Mouse (Mus musculus): ENCODE data around the gene Parp11. TPM values are rescaled to one million over a fixed set of nuclear protein-coding genes. Genes with fewer than 3 reads are reported as not detected.

The Parp11 gene
- total RNA-seq (2015) (11.0 and 11.7 TPM in 2 replicates), total RNA-seq (2017) (19.1 and 25.2 TPM in 2 replicates)

DNA sequence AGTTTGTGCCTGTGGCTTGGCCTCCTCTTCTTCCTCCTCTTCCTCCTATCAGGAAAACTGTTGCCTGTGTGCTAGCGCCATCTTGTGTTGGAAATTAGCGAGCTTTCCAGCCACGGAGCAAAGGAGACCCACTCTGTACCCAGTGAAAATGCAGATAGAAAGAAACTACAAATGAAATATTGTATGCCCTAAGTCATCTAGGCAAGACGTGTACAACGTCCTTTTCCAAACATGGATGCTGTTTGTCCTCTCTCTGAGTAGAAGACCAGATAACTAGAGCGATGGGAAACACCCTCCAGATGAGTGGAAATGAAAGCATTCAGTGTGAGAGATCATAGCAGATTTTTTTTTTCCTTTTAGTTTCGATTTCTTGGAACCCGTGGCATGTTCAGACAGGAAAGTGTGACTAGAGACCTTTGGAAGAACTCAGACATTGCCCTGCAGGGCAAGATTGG, at the start of gene Parp11:
Gene Parp11 (plus strand): TSS at position 405 of the 455 bp plus-strand sequence.
- ATAC-seq (ENCODE audit: poor library complexity, severe bottlenecking), result peak; percentile 81

DNA sequence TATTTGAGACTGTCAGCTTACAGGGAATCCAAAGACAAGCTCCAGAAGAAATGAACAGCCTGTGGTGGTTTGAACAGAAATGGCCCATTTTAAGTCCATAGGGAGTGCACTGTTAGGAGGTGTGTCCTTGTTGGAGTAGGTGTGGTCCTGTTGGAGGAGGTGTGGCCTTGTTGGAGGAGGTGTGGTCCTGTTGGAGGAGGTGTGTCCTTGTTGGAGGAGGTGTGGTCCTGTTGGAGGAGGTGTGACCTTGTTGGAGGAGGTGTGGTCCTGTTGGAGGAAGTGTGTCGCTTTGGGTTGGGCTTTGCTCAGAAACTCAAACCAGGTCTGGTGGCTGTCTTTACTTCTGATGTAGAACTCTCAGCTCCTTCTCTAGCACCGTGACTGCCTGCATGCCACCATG, 48.6 kb upstream of the Parp11 start:
- ATAC-seq (ENCODE audit: poor library complexity, severe bottlenecking), result peak; percentile 47; the same call in 1 of the 2 replicates

DNA sequence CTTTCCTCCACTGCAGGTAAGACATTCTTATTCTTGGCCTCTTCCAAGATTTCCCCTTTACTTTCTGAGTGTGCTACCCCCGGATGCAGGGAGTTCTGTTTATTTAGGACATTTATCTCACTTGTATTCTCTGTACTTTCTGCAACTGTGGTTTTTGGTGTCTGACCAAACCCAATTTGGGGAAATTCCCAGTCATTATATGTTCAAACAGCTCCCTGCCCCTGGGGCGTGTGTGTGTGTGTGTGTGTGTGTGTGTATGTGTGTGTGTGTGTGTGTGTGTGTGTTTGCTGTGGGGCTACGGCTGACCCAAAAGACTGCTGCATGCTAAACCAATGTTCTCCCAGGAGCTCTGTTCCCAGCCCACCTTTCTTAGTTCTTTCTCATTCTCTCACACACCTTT, 45.2 kb upstream of the Parp11 start:
- no peak for ATAC-seq (ENCODE audit: poor library complexity, severe bottlenecking)

DNA sequence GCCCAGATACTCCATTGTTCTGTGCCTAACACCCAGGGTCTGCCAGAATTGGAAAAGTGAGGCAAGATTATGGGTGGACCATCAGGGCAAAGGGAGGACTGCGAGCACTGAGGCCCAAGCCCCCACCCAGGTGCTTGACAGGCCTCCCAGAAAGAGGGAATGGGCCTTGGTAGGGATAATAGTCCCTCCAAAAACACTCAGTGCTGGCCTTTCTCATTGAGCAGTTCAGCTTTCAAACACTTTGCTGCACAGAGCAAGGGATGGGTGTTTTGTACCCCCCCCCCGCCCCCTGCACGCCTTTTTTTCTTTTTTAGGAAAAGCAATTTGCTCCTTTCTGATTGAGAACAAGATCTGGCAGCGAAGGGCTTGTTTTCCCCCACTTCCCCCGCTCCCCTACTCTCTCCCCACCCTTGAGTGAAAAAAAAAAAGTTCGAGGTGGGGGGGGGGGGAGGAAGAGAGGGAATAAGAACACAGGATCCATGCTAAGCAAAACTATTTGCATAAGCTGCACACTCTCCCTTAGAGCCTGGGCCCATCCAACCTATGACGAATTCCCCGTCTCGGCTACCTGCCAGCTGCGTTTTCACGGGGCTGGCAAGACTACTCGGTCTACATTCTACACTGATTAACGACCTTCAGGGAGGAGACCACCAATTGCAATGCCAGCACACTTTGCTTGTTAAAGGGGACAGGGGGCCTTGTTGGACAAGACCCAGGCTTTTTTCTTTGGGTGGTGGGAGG, 42.4 kb upstream of the Parp11 start:
- ATAC-seq (ENCODE audit: poor library complexity, severe bottlenecking), result no peak

DNA sequence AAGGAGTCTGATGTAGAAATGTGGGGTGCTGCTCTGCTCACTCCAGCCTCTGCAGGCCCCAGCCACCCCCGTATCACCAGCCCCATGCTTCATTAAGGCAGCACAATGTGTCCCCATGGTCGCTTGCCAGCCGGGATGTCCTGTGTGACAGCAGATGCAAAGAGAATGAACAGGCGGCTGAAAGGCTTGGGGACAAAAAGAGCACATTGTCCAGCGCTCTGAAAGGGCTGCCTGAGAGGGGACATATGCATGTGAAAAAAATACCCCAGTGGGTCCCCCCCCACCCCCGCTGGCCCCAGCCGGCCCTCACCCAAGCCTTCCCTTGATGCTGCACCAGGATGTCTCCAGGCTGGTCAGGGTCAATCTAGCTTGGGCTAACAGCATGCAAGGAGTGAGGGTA, 41.0 kb upstream of the Parp11 start:
- ATAC-seq (ENCODE audit: poor library complexity, severe bottlenecking), result no peak

DNA sequence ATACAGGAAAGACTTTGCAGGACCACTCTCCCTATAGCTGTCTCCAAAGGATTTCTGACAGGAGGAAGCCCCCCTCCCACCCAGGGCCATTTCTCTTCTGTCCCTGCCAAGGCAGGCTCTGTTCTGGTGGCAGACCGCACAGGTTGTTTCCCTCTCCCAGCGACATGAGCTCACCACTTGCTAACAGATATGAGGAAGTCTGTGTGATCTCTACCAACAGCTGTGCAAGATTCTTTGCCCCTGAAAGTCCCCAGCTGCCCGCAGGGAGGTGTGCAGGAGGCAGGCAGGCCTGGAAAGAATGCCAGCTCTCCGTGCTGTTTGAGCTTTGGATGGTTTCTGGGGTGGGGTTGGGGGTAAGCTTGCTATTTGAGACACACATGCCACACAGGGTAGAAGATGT, 38.9 kb upstream of the Parp11 start:
- peak; percentile 33; the same call in 1 of the 2 replicates for ATAC-seq (ENCODE audit: poor library complexity, severe bottlenecking)

DNA sequence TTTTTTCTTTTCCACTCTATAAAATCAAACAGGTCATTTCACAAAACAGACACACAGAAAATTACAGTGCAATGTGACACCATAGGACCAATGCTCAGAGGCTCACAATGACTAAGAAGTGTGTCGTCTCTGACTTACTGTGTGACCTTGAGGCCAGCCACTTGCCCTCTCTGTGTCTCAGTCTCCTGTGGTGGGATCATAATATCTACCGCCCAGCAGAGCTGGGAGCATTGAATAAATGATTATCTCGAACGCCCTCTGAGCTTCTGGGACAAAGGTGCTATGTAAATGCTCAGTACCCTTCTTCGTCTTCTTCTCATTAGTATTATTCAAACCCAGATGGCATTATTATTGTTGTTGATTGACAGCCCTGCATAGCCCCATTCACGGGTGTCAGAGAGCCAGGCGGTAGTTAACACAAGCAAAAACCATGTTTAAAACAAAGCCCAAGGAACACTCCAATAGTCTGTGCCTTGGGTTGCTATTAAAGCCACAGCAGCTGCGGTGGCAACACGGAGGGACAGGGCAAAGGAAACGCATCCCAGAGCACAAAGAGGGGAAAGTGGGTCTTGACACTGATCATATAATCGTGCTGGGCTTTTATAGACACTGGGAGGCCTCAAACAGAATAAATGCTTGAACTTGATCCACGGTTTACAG, 29.0 kb upstream of the Parp11 start:
- no peak for ATAC-seq (ENCODE audit: poor library complexity, severe bottlenecking)

DNA sequence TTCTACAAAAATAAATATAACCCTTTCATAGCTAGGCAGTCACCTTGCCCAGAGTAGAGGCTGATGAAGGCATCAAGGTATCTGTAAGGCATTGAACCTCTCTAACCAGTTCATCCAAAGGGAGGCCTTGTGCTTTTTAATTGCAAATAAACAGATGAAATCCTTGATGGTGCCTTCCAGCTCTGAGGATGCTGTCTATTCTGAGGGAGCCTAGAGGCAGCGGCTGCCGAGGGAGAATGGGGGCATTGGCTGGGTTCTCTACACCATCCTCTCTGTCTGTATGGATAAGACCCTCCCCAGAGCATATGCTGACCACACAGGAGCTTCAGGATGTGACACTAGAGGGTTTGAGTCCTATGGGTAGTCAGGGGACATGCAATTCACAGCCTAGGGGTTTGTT, 28.3 kb upstream of the Parp11 start:
- ATAC-seq (ENCODE audit: poor library complexity, severe bottlenecking), result no peak

DNA sequence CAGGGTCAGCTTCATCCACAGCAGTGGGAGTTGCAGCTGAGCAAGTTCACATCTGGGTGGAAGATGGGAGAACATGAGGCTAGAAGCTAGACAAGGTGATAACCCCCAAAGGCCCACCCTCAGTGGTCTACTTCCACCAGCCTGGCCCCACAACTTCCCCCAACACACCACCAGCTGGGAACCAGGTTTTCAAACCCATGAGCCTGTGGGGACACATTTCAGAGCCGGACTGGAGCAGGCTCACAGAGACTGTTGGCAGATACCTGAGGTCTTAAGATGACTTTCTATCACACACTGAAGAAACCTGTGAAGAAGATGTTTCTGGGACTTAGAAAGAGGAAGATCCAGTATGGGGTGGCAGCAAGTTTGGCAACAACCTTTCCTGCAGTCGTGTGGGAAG, 26.5 kb upstream of the Parp11 start:
- no peak for ATAC-seq (ENCODE audit: poor library complexity, severe bottlenecking)

DNA sequence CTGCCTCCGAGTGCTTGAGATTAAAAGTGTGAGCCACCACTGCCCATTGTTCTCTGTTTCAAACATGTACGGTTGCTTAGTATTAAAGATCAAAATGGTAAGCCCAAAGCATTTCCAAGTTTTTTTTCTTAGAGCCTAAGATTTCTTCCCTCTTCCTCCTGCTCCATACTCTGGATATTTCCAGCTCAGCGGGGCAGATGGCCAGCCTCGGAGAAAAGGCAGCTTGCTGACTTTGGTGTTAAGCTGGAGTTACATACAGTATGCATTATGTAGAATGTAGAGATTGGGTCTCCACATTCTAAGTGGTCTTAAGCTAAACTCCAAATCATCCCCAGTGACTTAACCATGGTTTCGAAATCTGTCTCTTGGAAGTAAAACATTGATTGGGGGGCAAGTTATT, 21.5 kb upstream of the Parp11 start:
- no peak for ATAC-seq (ENCODE audit: poor library complexity, severe bottlenecking)

DNA sequence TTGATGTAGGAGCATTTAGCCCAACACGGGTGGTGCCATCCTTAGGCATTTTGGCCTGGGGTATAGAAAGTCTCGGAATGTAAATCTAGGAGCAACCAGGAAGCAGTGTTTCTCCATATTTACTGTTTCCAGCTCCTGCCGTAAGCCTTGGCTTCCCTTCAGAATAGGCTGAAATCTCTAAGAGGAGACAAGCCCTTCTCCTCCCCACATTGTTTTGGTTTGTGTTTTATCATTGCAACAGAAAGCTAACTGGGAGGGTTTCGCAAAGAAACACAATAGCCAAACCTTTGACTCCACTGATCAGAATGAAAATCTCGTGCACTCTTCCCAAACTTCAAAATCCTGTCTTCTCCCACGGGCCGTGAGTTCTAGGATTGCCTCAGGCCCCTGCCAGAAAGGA, 15.9 kb upstream of the Parp11 start:
- no peak for ATAC-seq (ENCODE audit: poor library complexity, severe bottlenecking)

DNA sequence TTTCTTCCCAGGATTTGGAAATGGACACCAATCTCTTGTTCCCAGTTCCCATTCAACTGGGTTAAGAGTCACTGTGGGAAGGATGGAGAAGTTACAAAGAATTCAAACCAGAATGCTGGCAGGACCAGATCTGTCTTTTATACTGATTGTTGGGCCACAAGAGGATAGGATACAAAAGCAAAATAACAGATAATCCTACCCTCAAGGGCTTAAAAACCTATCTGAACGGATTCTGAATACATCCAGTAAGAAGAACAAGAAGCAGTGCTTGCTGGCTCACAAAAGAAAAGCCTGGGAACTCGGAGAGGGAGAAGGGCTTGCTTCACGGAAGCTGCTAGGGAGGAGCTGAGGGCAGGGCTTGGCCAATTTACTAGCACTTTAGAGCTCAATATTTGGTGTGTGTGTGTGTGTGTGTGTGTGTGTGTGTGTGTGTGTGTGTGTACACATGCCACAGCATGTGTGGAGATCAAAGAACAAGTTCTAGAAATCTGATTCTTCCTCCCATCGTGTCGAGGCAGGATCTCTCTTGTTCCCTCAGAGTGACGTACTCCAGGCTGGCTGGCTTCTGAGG, 15.4 kb upstream of the Parp11 start:
- no peak for ATAC-seq (ENCODE audit: poor library complexity, severe bottlenecking)

DNA sequence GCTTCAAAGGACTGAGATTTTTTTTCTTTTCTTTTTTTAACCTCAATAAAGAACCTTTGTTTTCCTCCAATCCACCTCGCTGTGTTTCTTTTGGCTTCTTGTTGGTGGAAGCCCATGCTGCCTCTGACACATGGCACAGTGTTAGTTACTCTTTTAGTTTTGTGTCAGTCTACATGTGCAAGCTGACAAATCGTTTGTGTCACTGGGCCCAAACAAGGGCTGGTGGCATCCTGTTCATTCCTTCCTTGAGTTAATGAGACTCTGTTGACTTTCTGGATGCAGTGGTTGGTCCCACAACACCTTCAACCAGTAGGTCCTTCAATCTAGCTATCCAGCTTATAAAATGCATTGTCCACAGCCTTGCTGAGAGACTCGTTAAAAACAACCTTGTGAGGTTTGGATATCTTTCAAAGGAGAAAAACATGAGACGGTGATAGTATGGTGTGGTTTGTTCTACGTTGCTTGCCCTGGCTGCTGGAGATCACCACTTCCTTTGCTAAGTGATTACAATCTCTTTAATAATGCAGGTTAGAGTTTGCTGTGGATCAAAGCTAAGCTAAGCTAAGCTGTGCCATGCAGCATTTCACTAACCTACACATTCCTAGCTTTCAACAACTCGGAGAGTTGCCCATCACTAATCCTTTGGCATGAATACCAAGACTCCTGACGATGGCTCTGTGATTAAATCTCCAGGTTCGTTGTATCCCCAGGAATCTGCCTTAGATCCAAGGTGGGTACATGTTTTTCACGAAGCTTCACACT, 12.6 kb upstream of the Parp11 start:
- no peak for ATAC-seq (ENCODE audit: poor library complexity, severe bottlenecking)

DNA sequence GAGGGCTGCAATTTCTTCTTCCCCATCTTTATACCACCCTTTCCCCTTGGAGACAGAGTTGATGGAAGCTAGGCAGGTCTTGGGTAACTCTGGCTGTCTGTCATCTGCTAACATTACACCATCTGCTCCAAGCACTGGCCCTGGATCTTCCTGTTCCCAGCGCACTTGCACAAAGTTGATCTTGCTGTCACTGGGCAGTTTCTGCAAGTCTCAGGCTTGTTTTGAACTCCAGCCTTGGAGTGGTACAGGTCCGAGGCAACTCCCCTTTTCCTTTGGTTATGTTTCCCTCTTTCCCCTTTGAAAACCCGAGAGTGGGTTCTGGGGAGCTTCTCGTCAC, 12.0 kb upstream of the Parp11 start:
- no peak for ATAC-seq (ENCODE audit: poor library complexity, severe bottlenecking)

DNA sequence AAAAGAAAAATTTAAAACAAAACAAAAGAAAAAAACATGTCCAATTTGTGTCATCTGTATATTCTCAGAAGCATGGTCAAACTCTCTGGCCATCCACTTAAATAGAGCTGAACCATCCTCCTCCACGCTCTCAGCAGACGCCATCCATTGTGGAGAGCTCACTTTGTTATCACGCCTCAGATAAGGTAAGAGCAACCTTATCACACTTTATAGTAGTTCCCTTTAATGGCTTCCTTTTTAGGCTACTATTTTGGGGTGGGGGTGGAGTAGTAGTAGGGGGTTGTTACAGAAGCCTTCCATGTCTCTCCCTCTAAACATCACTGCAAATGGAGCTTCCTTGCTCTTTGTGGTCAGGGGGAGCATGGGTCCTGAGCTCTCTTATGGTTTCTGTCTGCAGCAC, 7.6 kb upstream of the Parp11 start:
- ATAC-seq (ENCODE audit: poor library complexity, severe bottlenecking), result no peak

DNA sequence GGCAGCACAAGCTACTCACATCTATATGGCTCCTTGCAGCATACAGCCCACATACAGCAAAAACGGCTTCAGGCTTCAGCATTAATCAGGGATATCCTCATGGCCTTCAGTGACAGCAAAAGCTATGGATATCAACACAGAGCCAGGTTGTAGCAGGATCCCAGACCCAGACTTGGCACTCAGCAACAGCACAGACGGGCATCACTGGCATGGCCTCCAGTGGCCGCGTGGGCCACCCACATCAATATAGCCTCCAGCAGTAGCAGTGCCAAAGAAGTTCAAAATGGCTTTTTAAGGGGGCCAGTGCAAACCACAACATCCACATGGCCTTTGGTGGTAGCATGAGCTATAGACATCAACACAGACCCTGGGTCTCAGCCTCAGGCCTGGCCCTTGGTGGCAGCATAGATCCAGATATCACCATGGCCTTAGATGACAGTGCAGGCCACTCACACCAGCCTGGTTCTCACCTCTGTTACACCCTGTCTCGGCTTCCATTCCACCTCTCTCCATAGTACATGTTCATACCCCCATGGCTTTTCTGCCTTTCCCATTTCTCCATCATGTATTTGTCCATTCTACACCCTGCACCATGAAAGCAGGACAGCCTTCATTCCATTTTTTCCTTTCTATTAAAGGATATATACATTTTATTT, 7.0 kb upstream of the Parp11 start:
- no peak for ATAC-seq (ENCODE audit: poor library complexity, severe bottlenecking)

DNA sequence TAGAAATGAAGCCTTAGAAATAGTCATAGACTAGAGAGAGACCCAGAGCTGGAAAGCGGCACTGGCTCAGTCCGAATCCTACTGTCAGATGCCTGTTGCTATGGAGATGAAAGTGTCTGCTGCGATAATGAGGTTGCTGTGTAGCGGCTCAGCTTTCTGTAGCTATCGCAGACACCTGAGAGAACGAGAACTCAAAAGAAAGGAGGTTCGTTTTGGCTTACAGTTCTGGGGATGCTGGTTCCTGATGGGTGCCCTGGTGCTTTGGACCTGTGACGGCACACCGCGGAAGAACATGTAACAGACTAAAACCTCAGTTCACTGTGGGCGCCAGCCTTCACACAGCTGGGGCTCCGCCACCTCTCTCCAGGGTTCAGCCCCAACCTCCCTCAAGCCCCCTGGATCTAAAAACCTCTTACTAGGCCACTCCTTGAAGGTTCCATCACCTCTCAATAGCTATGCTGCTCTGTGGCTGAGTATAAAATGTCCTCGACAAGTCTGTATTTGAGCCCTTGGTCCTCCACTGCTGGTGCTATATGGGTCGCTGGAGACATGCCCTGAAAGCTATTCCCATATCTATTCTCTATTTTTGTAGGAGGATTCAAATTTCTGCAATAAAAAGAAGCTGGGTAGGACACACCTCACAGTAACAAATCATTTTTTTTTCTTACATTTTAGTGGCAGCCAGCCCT, 6.1 kb upstream of the Parp11 start:
- no peak for ATAC-seq (ENCODE audit: poor library complexity, severe bottlenecking)

DNA sequence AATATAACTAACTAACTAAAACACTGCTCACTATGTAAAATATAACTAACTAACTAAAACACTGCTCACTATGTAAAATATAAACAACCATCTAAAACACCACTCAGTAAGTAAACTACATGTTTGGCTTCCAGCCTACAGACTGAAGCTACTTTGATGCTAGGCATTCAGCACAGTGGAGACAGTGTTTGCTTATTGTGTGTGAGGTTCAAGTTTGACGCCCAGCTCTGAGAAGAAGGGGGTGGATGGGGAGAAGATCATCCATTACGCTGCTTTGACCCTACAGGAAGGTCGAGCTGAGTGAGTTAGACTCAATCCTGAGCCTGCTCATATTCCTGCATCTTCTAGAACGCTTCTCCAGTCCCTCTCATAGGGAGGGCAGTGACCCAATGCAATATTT, 4.1 kb upstream of the Parp11 start:
- no peak for ATAC-seq (ENCODE audit: poor library complexity, severe bottlenecking)

DNA sequence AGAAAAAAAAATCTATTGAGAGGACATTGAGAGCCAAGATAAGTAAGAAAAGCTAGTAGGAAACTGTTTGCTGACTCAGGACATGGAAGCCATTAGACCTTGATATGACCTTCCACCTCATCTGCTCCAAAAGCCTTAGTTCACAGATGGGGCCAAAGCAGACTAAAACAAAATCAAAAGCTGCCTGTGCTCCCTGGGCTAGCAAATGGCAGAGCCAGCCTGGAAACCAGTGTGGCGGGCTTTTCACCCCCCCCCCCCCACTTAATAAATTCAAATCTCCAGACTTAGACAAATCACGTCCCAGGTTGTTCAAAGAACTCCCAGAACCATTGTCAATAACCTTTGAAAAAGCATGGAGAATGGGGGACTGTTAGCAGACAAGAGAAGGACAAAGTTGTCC, 2.7 kb upstream of the Parp11 start:
- ATAC-seq (ENCODE audit: poor library complexity, severe bottlenecking), result no peak

DNA sequence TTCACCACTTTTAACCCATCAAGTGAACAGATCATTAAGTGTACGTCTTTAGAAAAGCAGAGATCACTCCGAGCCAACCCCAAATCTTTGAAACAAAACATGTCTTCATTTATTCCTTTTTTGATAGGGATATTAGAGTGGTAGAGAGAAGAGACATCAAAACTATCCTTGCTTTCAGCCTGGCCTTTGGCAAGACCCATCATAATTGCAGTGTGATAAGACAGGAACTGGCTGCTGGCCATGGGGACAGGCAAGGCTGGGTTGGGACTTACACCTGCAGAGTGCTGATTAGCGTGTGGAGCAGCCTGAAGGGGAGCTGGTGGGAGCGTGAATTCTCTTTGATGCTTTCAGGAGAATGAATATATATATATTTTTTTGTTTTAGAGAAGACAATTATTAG, 2.2 kb upstream of the Parp11 start:
- peak; percentile 25; the same call in 1 of the 2 replicates for ATAC-seq (ENCODE audit: poor library complexity, severe bottlenecking)

Measured in megakaryocyte, adult 5-6 weeks (primary cell).